Mouse (Mus musculus) G1E (cell line): Measurements from ENCODE around the gene Prrx2. TPM values are rescaled to one million over a fixed set of nuclear protein-coding genes. Genes with fewer than 3 reads are reported as not detected.

ENCODE experiments used
- ATAC-seq: 2 replicates; pipeline ENCODE4 v1.8.0; 2016; ENCODE audit warnings: mild to moderate bottlenecking; ENCODE audit not compliant: insufficient number of reproducible peaks, poor library complexity, low FRiP score, severe bottlenecking; ENCODE audit errors: extremely low read depth
- DNase-seq: peaks from one replicate; pipeline ENCODE4 v3.0.0; 2012; ENCODE audit warnings: low spot score
- H3K27me3 ChIP-seq: 2 replicates; pipeline ENCODE4 v1.6.1; 2012; ENCODE audit warnings: mild to moderate bottlenecking, low read length, inconsistent platforms; ENCODE audit not compliant: insufficient read depth
- H3K36me3 ChIP-seq: replicated peaks from 2 replicates; pipeline ENCODE3; 2012; ENCODE audit warnings: mild to moderate bottlenecking, inconsistent platforms
- H3K4me1 ChIP-seq: 2 replicates; pipeline ENCODE4 v1.6.1; 2012; ENCODE audit warnings: low read depth, low read length, inconsistent platforms, mixed read lengths; ENCODE audit not compliant: insufficient read depth
- H3K4me3 ChIP-seq: 2 replicates; pipeline ENCODE4 v1.5.1; 2012; ENCODE audit warnings: low read depth, mild to moderate bottlenecking, inconsistent platforms, low read length, moderate library complexity, mixed read lengths
- H3K9me3 ChIP-seq: replicated peaks from 2 replicates; pipeline ENCODE4 v1.6.1; 2012; ENCODE audit warnings: inconsistent platforms
- CTCF ChIP-seq: IDR thresholded peaks from 2 replicates; pipeline ENCODE4 v1.5.1; 2012; ENCODE audit warnings: low read depth, low read length, inconsistent platforms, mixed read lengths
- GATA1 ChIP-seq: IDR thresholded peaks from 2 replicates; pipeline ENCODE4 v1.6.1; 2012; ENCODE audit warnings: borderline replicate concordance, low read length, inconsistent platforms, mixed read lengths
- GATA2 ChIP-seq: IDR thresholded peaks from 2 replicates; pipeline ENCODE4 v1.6.1; 2012; ENCODE audit warnings: low read depth, low read length, inconsistent platforms, borderline replicate concordance
- POLR2AphosphoS5 ChIP-seq: IDR thresholded peaks from 2 replicates; pipeline ENCODE4 v1.6.1; 2012; ENCODE audit warnings: low read depth, low read length, inconsistent platforms; ENCODE audit not compliant: insufficient replicate concordance
- TAL1 ChIP-seq: conservative IDR thresholded peaks from 2 replicates; pipeline ENCODE4 v1.6.1; 2012; ENCODE audit warnings: low read depth, low read length, inconsistent platforms, mixed read lengths
- polyA plus RNA-seq: library from polyadenylated mRNA; stranded (reverse); fragments of >175 nt; gene quantifications from 2 replicates; pipeline ENCODE4 v1.2.3, GENCODE M21; 2012
- total RNA-seq, 2 experiments: library from RNA; stranded (forward) in 1 of 2; stranded (reverse) in 1 of 2; fragments of 200-1000 nt in 1 of 2; fragments of >200 nt in 1 of 2; fragmentation: Nextera tagmentation in 1 of 2; gene quantifications; 2 replicates each; pipeline ENCODE4 v1.2.3; 2014 to 2017

The Prrx2 gene
- total and polyA plus RNA-seq, 3 experiments, result not detected

- ATAC-seq (no peak), DNase-seq (no peak)
- TF ChIP-seq CTCF, result no peak
- TF ChIP-seq GATA2, result no peak
- Histone ChIP-seq H3K4me1 (peaks cover 54% of the 10 kb centered on the region), H3K27me3 (peaks cover 22% of the 10 kb centered on the region), H3K36me3 (peaks cover 28% of the 10 kb centered on the region), H3K9me3 (no peaks in the 10 kb centered on the region), H3K4me3 (peak overlapping the region; percentile 95)
Observed at GRCm38 (mm10) chr2:30807147-30807647, 27.6 kb upstream of the Prrx2 start.

DNA sequence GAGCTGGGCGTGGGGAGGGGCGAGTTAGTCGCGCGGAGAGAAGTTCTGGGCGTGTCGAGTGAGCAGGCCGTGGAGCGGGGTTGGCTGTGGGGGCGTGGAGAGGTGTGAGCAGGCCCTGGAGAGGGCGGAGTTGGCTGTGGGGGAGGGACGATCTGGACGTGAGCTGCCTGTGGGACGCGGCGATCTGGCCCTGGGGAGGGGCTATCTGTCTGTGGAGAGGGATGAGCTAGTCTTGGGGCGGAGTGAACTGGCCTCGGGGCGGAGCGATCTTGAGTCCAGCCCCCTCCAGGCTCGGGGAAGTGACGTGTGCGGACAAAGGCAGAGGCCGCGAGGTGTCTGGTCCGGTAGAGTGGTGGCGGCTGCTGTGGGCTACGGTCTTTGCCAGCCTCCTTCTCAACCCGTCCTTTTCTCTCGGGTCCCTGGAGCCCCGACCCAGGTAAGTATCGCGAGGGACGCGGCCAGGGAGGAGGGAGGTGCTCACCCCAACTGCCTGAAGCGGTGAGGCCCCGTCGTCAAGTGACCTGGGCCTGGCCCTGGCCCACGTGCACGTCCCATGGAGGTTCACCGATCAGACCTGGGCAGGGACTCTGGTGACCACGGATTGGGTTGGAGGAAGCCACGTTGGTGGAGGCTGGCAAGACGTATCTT, 27.0 kb upstream of the Prrx2 start, which contains the start of gene Ntmt1:
Ntmt1 (plus strand) TSS at position 179 of the 648 bp plus-strand sequence.
- no peak for TF ChIP-seq CTCF
- no peak for TF ChIP-seq GATA2
- no peak for TF ChIP-seq POLR2AphosphoS5
- Histone ChIP-seq H3K27me3 (peaks cover 21% of the 10 kb centered on the region), H3K4me1 (peaks cover 54% of the 10 kb centered on the region), H3K4me3 (peak within 1 kb of the TSS; percentile 95), H3K9me3 (0 out of 2 replicates have a peak, but pooled peaks cover under 1% of the 10 kb centered on the region), H3K36me3 (peaks cover 34% of the 10 kb centered on the region)
- peak; percentile 97 for ATAC-seq
- DNase-seq, result peak; percentile 99

- ATAC-seq (no peak), DNase-seq (no peak)
- Histone ChIP-seq H3K4me1 (peaks cover 52% of the 10 kb centered on the region), H3K36me3 (peaks cover 39% of the 10 kb centered on the region), H3K27me3 (peaks cover 16% of the 10 kb centered on the region), H3K4me3 (peak overlapping the region; percentile 95), H3K9me3 (peaks cover 6% of the 10 kb centered on the region)
- no peak for TF ChIP-seq GATA1
- no peak for TF ChIP-seq GATA2
- TF ChIP-seq TAL1, result no peak
- TF ChIP-seq POLR2AphosphoS5, result no peak
- TF ChIP-seq CTCF, result no peak
Observed at GRCm38 (mm10) chr2:30808296-30808655, 26.5 kb upstream of the Prrx2 start.

- DNase-seq (no peak), ATAC-seq (no peak)
- Histone ChIP-seq H3K27me3 (peaks cover 8% of the 10 kb centered on the region), H3K4me1 (peaks cover 46% of the 10 kb centered on the region), H3K4me3 (peak overlapping the region; percentile 2; the same call in 1 of the 2 replicates), H3K9me3 (peaks cover 8% of the 10 kb centered on the region), H3K36me3 (peaks cover 52% of the 10 kb centered on the region)
- TF ChIP-seq CTCF (no peak), GATA2 (no peak), GATA1 (no peak), POLR2AphosphoS5 (no peak), TAL1 (no peak)
Observed at GRCm38 (mm10) chr2:30809503-30809902, 25.3 kb upstream of the Prrx2 start.

DNA sequence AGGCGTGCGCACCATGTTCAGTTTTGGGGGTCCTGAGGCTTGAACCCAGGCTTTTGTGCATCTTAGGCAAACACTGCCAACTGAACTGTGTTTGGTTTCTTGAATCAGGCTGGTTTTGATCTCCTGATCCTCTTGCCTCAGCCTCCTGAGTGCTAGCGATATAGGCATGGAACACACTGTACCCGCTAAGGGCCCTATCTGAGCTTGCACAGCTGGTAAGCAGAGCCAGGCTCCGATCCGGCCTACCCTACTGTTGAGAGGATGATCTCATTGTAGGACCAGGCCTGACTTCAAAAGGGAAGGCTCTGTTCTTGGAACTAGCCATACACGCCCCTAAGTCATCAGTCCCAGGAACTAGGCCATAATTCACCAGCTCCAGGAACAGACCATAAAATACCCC, 24.2 kb upstream of the Prrx2 start:
- no peaks in the 10 kb centered on the region; the same call in 1 of the 2 replicates for H3K27me3 ChIP-seq
- ATAC-seq (no peak), DNase-seq (no peak)
- peaks cover 62% of the 10 kb centered on the region for H3K36me3 ChIP-seq
- no peak for TF ChIP-seq GATA1
- TF ChIP-seq CTCF, result no peak
- no peak for TF ChIP-seq POLR2AphosphoS5
- no peak for TF ChIP-seq GATA2
- TF ChIP-seq TAL1, result no peak
- H3K9me3 ChIP-seq, result peaks cover 8% of the 10 kb centered on the region
- H3K4me3 ChIP-seq, result no peak overlapping the region; the same call in 1 of the 2 replicates
- peaks cover 46% of the 10 kb centered on the region for H3K4me1 ChIP-seq

DNA sequence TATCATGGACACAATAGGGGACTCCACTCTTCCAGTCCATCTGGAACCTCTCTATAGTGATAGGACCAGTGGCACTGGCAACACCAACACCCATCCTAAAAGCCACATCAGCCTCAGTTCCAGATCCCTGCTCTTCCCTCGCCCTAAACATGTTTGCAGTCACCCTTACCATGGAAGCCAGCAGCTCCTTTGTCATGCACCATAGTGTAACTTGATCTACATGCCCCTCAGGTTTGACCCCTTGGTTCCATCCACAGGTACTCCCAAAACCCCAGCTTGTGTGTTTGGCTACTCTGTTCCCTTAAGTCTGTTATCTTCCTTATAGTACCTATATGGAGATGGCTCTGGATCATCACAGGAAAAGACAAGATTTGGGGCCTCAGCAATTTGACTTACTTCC, 18.4 kb upstream of the Prrx2 start:
- Histone ChIP-seq H3K4me1 (peaks cover 10% of the 10 kb centered on the region), H3K9me3 (peaks cover 13% of the 10 kb centered on the region), H3K36me3 (peaks cover 97% of the 10 kb centered on the region), H3K27me3 (no peaks in the 10 kb centered on the region), H3K4me3 (no peak overlapping the region)
- ATAC-seq (no peak), DNase-seq (no peak)
- TF ChIP-seq TAL1, result no peak
- no peak for TF ChIP-seq CTCF
- TF ChIP-seq POLR2AphosphoS5, result no peak
- TF ChIP-seq GATA1, result no peak
- no peak for TF ChIP-seq GATA2

DNA sequence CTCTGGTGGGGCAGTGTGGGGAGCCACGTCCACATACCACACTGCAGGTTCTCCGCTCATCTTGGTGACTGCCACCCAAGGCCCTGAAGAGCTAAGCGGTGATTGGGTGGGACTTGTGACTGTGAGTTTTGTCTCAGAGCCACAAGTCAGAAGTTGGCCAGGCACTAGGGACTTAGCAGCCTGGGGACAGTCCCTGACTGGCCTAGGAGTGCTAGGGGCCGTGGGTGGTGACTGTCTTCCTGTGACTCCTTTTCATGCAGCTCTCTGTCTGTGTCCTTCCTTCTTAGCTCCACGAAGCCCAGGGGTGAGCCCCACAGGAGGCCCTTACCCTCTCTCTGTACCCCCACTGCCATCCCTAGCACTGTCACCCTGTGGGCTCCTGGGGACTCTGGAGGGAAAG, 14.9 kb upstream of the Prrx2 start:
- peaks cover 97% of the 10 kb centered on the region for H3K36me3 ChIP-seq
- DNase-seq, result no peak

More for the DNA sequence above, 14.9 kb upstream of the Prrx2 start:
- no peak for TF ChIP-seq CTCF
- no peak for TF ChIP-seq GATA1
- no peak for TF ChIP-seq POLR2AphosphoS5
- no peak for TF ChIP-seq TAL1
- TF ChIP-seq GATA2, result no peak
- H3K27me3 ChIP-seq, result no peaks in the 10 kb centered on the region
- no peak overlapping the region for H3K4me3 ChIP-seq
- no peak for ATAC-seq
- peaks cover 37% of the 10 kb centered on the region for H3K4me1 ChIP-seq
- H3K9me3 ChIP-seq, result peaks cover 5% of the 10 kb centered on the region; the same call in 1 of the 2 replicates
